Mouse (Mus musculus) liver, embryonic 14.5 days (tissue): ENCODE results near the gene Ltb. TPM values are rescaled to one million over a fixed set of nuclear protein-coding genes. Genes with fewer than 3 reads are reported as not detected.

Experiments used
- ATAC-seq: fragments of 200-750 bp; cut with Nextera tagmentation; 2 replicates; pipeline ENCODE4 v1.8.0; 2017; ENCODE audit warnings: moderate number of reproducible peaks, mild to moderate bottlenecking, moderate library complexity; ENCODE audit not compliant: insufficient read depth
- DNase-seq, 3 experiments: peaks; one replicate each; pipeline ENCODE4 v3.0.0-alpha.2; 2012 to 2013; ENCODE audit warnings: low read depth in 3 of 3, low spot score in 3 of 3
- H3K27ac ChIP-seq: fragments of 300-500 bp; sonication (generic); 2 replicates; pipeline ENCODE4 v1.5.1; 2014; ENCODE audit warnings: moderate library complexity, mild to moderate bottlenecking, control low read depth, inconsistent platforms
- H3K27me3 ChIP-seq: fragments of 300-500 bp; sonication (generic); 2 replicates; pipeline ENCODE4 v1.6.1; 2014; ENCODE audit warnings: mild to moderate bottlenecking, low read length, moderate library complexity; ENCODE audit not compliant: control insufficient read depth, insufficient read depth
- H3K36me3 ChIP-seq: fragments of 300-500 bp; sonication (generic); replicated peaks from 2 replicates; pipeline ENCODE4 v1.6.1; 2014; ENCODE audit warnings: low read depth; ENCODE audit not compliant: control insufficient read depth, insufficient read depth
- H3K4me1 ChIP-seq, 2 experiments: fragments of 200-500 bp in 1 of 2; fragments of 300-500 bp in 1 of 2; sonication (generic) in 1 of 2; replicated peaks; 2 replicates each; pipeline ENCODE4 v1.6.1; 2012 to 2014; ENCODE audit warnings: antibody characterized with exemption in 1 of 2, inconsistent platforms in 1 of 2, low read length in 1 of 2; ENCODE audit not compliant: control insufficient read depth in 2 of 2, insufficient read depth in 2 of 2
- H3K4me2 ChIP-seq: fragments of 300-500 bp; sonication (generic); 2 replicates; pipeline ENCODE4 v1.6.1; 2014; ENCODE audit warnings: low read depth, mild to moderate bottlenecking, control low read depth, moderate library complexity
- H3K4me3 ChIP-seq, 2 experiments: fragments of 200-500 bp in 1 of 2; fragments of 300-500 bp in 1 of 2; sonication (generic) in 1 of 2; 2 replicates each; pipeline ENCODE4 v1.5.1; 2012 to 2014; ENCODE audit warnings: low read depth in 2 of 2, low read length in 2 of 2, mild to moderate bottlenecking in 2 of 2, control low read depth in 1 of 2, inconsistent platforms in 1 of 2, moderate library complexity in 1 of 2; ENCODE audit not compliant: insufficient read depth in 1 of 2
- H3K9ac ChIP-seq: fragments of 300-500 bp; sonication (generic); replicated peaks from 2 replicates; pipeline ENCODE4 v1.6.1; 2014; ENCODE audit warnings: mild to moderate bottlenecking, control low read depth, moderate library complexity
- H3K9me3 ChIP-seq: fragments of 300-500 bp; sonication (generic); 2 replicates; pipeline ENCODE4 v1.6.1; 2016; ENCODE audit warnings: low read length, mixed read lengths; ENCODE audit not compliant: control insufficient read depth
- CTCF ChIP-seq: IDR thresholded peaks from 2 replicates; pipeline ENCODE4 v1.5.1; 2016; ENCODE audit warnings: antibody characterized with exemption, low read depth, control low read depth
- EP300 ChIP-seq: IDR thresholded peaks from 2 replicates; pipeline ENCODE4 v1.6.1; 2016; ENCODE audit warnings: antibody characterized with exemption, low read depth
- WGBS: fragments of 180-500 bp; shearing (Covaris S2); extraction: QIAGEN DNeasy Blood & Tissue Kit; methylation state at CpG from one replicate; pipeline ENCODE4 v1.1.7; 2014; ENCODE audit not compliant: insufficient replicate concordance; 5-methylcytosine and 5-hydroxymethylcytosine counted together
- polyA plus RNA-seq, 2 experiments: library from polyadenylated mRNA; depleted of rRNA in 1 of 2; stranded (reverse) in 1 of 2; unstranded in 1 of 2; fragments of >200 nt; fragmentation: Nextera tagmentation in 1 of 2; extraction: Ambion mirVana in 1 of 2; gene quantifications; 2 replicates each; pipeline versions ENCODE4 v1.2.1 to v1.2.3; 2012 to 2014

Gene Ltb
- polyA plus RNA-seq, 2 experiments: 0.28 to 0.70 TPM

DNA sequence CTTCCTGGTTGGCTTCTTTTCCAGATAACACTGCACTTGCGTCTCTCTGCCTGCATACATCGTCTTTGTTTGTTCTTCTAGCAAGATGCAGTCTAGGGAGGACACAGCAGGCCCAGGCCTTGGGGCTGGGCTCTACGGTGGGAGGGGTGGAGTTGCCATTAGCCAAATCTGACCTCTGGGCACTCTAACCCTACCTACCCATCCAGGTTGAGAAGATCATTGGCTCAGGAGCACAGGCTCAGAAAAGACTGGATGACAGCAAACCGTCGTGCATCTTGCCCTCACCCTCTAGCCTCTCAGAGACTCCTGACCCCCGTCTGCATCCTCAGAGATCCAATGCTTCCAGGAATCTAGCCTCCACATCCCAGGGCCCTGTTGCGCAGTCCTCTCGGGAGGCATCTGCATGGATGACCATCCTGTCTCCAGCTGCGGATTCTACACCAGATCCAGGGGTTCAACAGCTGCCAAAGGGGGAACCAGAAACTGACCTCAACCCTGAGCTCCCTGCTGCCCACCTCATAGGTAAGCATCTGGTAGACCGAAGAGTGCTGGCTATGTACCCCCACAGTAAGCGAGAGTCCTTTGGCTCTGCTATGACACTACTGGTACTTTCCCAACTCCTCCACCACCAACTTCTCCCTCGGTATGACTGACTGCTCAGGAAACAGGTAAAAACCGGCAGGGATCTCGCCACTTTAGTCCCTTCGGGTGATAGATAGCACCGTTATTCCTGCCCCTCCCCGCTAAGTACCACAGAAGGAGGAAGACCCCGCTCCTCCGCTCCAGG lies 798 bp downstream of the Ltb start:
- TF ChIP-seq EP300 (no peak), CTCF (no peak)
- Histone ChIP-seq H3K27me3 (peaks cover 14% of the 10 kb centered on the region), H3K4me3 (peak overlapping the region; percentile 43 to 44), H3K4me2 (peak overlapping the region; percentile 65), H3K36me3 (no peaks in the 10 kb centered on the region), H3K4me1 (peaks cover 0 to 10% of the 10 kb centered on the region in 2 experiments; a peak in 2 of 4 replicates), H3K27ac (no peak overlapping the region), H3K9ac (no peak overlapping the region), H3K9me3 (no peaks in the 10 kb centered on the region)
- 34% methylated on average over 19 of the region's 19 CpGs for WGBS
- no peak for DNase-seq
- ATAC-seq: no peak; the same call in 1 of the 2 replicates

- Histone ChIP-seq H3K4me3 (peak overlapping the region; percentile 43 to 44), H3K27me3 (peaks cover 19% of the 10 kb centered on the region), H3K36me3 (no peaks in the 10 kb centered on the region), H3K4me2 (peak overlapping the region; percentile 65), H3K9me3 (no peaks in the 10 kb centered on the region), H3K9ac (no peak overlapping the region), H3K27ac (no peak overlapping the region), H3K4me1 (peaks cover 0 to 11% of the 10 kb centered on the region in 2 experiments; a peak in 2 of 4 replicates)
- WGBS: 1% methylated on average over 66 of the region's 66 CpGs
- peak; percentile 88 for TF ChIP-seq CTCF
- TF ChIP-seq EP300: no peak
- peak; percentile 71; the same call in 1 of the 2 replicates for ATAC-seq
- no peak for DNase-seq
These were observed 1.5 kb downstream of the Ltb start for GRCm38 (mm10) chr17:35195631-35196320.

DNA sequence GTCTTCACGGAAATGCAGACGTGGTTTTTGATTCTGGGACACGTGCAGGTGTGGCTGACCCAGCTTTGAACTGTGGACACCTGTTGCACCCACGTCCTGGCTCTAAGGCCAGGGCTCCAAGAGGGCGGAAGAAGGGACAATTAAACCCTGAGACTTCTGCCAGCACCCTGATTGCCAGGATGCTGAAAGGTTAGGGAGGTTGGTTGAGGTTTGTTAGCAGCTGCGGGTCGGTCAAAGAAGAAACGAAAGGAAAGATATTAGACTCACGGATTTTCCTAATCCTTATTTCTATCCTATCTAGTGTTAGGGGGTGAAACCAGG lies 2.0 kb downstream of the Ltb start:
- H3K4me3 ChIP-seq: no peak overlapping the region; a peak in 2 of 4 replicates
- ATAC-seq: no peak
- H3K9me3 ChIP-seq: no peaks in the 10 kb centered on the region
- DNase-seq: no peak
- peak overlapping the region; percentile 65 for H3K4me2 ChIP-seq
- 39% methylated on average over 9 of the region's 9 CpGs for WGBS
- TF ChIP-seq CTCF: no peak
- TF ChIP-seq EP300: no peak
- H3K9ac ChIP-seq: no peak overlapping the region
- H3K36me3 ChIP-seq: no peaks in the 10 kb centered on the region
- peaks cover 23% of the 10 kb centered on the region for H3K27me3 ChIP-seq
- H3K4me1 ChIP-seq: peaks cover 0 to 12% of the 10 kb centered on the region in 2 experiments; a peak in 2 of 4 replicates
- H3K27ac ChIP-seq: no peak overlapping the region

- no peaks in the 10 kb centered on the region for H3K36me3 ChIP-seq
- 20% methylated on average over 6 of the region's 6 CpGs for WGBS
- no peak overlapping the region for H3K4me2 ChIP-seq
- DNase-seq (no peak), ATAC-seq (no peak)
- no peak overlapping the region for H3K27ac ChIP-seq
- no peak overlapping the region for H3K4me3 ChIP-seq
- H3K4me1 ChIP-seq: peaks cover 0 to 10% of the 10 kb centered on the region in 2 experiments; a peak in 1 of 4 replicates
- no peaks in the 10 kb centered on the region for H3K9me3 ChIP-seq
- peaks cover 29% of the 10 kb centered on the region for H3K27me3 ChIP-seq
- TF ChIP-seq EP300 (no peak), CTCF (no peak)
- H3K9ac ChIP-seq: no peak overlapping the region
These were observed 2.9 kb downstream of the Ltb start for GRCm38 (mm10) chr17:35197126-35197525.

GRCm38 (mm10) chr17:35198029-35198428 lies 3.8 kb downstream of the Ltb start:
- TF ChIP-seq EP300: no peak
- ATAC-seq: no peak
- no peak for DNase-seq
- no peaks in the 10 kb centered on the region for H3K9me3 ChIP-seq
- H3K4me2 ChIP-seq: no peak overlapping the region
- 45% methylated on average over 7 of the region's 7 CpGs for WGBS
- H3K36me3 ChIP-seq: no peaks in the 10 kb centered on the region
- no peak overlapping the region for H3K27ac ChIP-seq
- H3K27me3 ChIP-seq: peaks cover 35% of the 10 kb centered on the region
- peaks cover 0 to 10% of the 10 kb centered on the region in 2 experiments; a peak in 1 of 4 replicates for H3K4me1 ChIP-seq
- no peak overlapping the region for H3K9ac ChIP-seq
- no peak overlapping the region for H3K4me3 ChIP-seq
